Mouse (Mus musculus) limb, embryonic 13.5 days (tissue): ENCODE data around the gene Morc2a. TPM values are rescaled to one million over a fixed set of nuclear protein-coding genes. Genes with fewer than 3 reads are reported as not detected.

ENCODE experiments used
- ATAC-seq: fragments of 200-750 bp; cut with Nextera tagmentation; 2 replicates; pipeline ENCODE4 v1.8.0; 2017; ENCODE audit warnings: low read depth, moderate number of reproducible peaks, moderate TSS enrichment; ENCODE audit not compliant: low FRiP score
- H3K27ac ChIP-seq: fragments of 300-500 bp; sonication (generic); 2 replicates; pipeline ENCODE4 v1.5.1; 2015; ENCODE audit warnings: inconsistent platforms, mild to moderate bottlenecking, moderate library complexity
- H3K27me3 ChIP-seq: fragments of 300-500 bp; sonication (generic); 2 replicates; pipeline ENCODE4 v1.6.1; 2015; ENCODE audit warnings: mild to moderate bottlenecking, inconsistent platforms
- H3K36me3 ChIP-seq: fragments of 300-500 bp; sonication (generic); 2 replicates; pipeline ENCODE4 v1.6.1; 2015; ENCODE audit warnings: inconsistent platforms, mild to moderate bottlenecking, moderate library complexity
- H3K4me1 ChIP-seq: fragments of 300-500 bp; sonication (generic); 2 replicates; pipeline ENCODE4 v1.6.1; 2015; ENCODE audit warnings: inconsistent platforms
- H3K4me2 ChIP-seq: fragments of 300-500 bp; sonication (generic); replicated peaks from 2 replicates; pipeline ENCODE4 v1.6.1; 2015; ENCODE audit warnings: inconsistent platforms, mild to moderate bottlenecking, moderate library complexity
- H3K4me3 ChIP-seq: fragments of 300-500 bp; sonication (generic); 2 replicates; pipeline ENCODE4 v1.5.1; 2015; ENCODE audit warnings: moderate library complexity, mild to moderate bottlenecking, inconsistent platforms
- H3K9ac ChIP-seq: fragments of 300-500 bp; sonication (generic); 2 replicates; pipeline ENCODE4 v1.6.1; 2015; ENCODE audit warnings: mild to moderate bottlenecking, inconsistent platforms
- H3K9me3 ChIP-seq: fragments of 300-500 bp; sonication (generic); 2 replicates; pipeline ENCODE4 v1.6.1; 2016; ENCODE audit warnings: inconsistent platforms
- WGBS: fragments of 180-500 bp; shearing (Covaris S2); methylation state at CpG from one replicate; pipeline ENCODE4 v1.1.7; 2015; 5-methylcytosine and 5-hydroxymethylcytosine counted together
- polyA plus RNA-seq: library from polyadenylated mRNA; unstranded; fragments of >200 nt; fragmentation: Nextera tagmentation; extraction: Ambion mirVana; gene quantifications from 2 replicates; pipeline ENCODE4 v1.2.1, GENCODE M21; 2015

The Morc2a gene
- polyA plus RNA-seq, 1 experiment from 2014 or later: 37.0 TPM

DNA sequence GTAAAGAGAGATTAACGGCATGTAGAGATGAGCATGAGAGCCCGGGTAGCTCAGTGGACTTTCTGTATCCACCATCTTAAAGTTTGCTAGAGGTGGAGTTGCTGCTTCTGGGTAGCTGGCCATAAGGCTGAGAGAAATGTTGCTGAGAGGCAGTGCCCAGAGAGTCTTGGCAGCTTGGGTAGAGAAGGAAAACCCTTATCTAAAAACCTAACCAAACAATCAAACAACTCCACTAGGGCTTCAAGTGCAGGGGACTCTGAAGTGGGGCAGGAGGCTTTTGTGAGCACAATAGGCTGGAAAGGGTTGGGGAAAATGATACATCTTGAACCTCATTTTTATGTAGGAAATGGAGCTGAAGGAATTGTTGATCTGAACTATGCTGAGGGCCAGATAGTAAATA is 37.3 kb downstream of the Morc2a start:
- ATAC-seq: no peak
- peaks cover 90% of the 10 kb centered on the region for H3K36me3 ChIP-seq
- H3K4me3 ChIP-seq: no peak overlapping the region
- no peaks in the 10 kb centered on the region for H3K9me3 ChIP-seq
- 88% methylated on average over 2 of the region's 2 CpGs for WGBS
- H3K4me2 ChIP-seq: no peak overlapping the region
- H3K27ac ChIP-seq: no peak overlapping the region
- no peak overlapping the region for H3K9ac ChIP-seq
- no peaks in the 10 kb centered on the region for H3K27me3 ChIP-seq
- H3K4me1 ChIP-seq: no peaks in the 10 kb centered on the region

- Histone ChIP-seq H3K36me3 (peaks cover 91% of the 10 kb centered on the region), H3K27me3 (no peaks in the 10 kb centered on the region), H3K4me2 (no peak overlapping the region), H3K9me3 (no peaks in the 10 kb centered on the region), H3K9ac (no peak overlapping the region), H3K4me1 (no peaks in the 10 kb centered on the region), H3K27ac (no peak overlapping the region), H3K4me3 (no peak overlapping the region)
- 91% methylated on average over 2 of the region's 2 CpGs for WGBS
- no peak for ATAC-seq
These were observed 37.9 kb downstream of the Morc2a start for GRCm38 (mm10) chr11:3686885-3687284.

- WGBS: 98% methylated on average over 2 of the region's 2 CpGs
- ATAC-seq: no peak
- peaks cover 72% of the 10 kb centered on the region for H3K36me3 ChIP-seq
- H3K9me3 ChIP-seq: no peaks in the 10 kb centered on the region
- no peak overlapping the region for H3K27ac ChIP-seq
- H3K4me1 ChIP-seq: no peaks in the 10 kb centered on the region
- no peak overlapping the region for H3K4me3 ChIP-seq
- no peak overlapping the region for H3K9ac ChIP-seq
- H3K27me3 ChIP-seq: no peaks in the 10 kb centered on the region
- H3K4me2 ChIP-seq: no peak overlapping the region
These were observed 42.8 kb downstream of the Morc2a start for GRCm38 (mm10) chr11:3691746-3692145.

GRCm38 (mm10) chr11:3696086-3696616 is 47.2 kb downstream of the Morc2a start:
- Histone ChIP-seq H3K9me3 (no peaks in the 10 kb centered on the region), H3K36me3 (peaks cover 32% of the 10 kb centered on the region), H3K4me3 (no peak overlapping the region), H3K4me2 (no peak overlapping the region), H3K27ac (no peak overlapping the region), H3K27me3 (no peaks in the 10 kb centered on the region), H3K9ac (no peak overlapping the region), H3K4me1 (no peaks in the 10 kb centered on the region)
- no peak for ATAC-seq
- 87% methylated on average over 5 of the region's 5 CpGs for WGBS

DNA sequence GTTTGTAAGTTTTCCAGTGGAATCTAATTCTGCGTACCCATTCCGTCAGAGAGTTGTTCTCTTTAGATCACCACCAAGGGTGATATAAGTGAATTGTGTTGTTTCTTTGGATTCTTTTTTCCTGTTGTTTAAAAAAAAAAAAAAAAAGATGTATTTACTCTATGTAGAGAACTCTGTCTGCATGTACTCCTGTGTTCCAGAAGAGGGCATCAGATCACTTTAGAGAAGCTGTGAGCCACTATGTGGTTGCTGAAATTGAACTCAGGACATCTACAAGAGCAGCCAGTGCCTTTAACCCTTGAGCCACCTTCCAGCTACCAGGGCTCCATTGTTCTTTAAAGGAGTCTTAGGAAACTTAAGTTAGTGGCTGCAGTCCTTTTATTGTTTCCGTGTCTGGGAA is 48.5 kb downstream of the Morc2a start:
- ATAC-seq: no peak
- Histone ChIP-seq H3K27ac (no peak overlapping the region), H3K4me1 (no peaks in the 10 kb centered on the region)

DNA sequence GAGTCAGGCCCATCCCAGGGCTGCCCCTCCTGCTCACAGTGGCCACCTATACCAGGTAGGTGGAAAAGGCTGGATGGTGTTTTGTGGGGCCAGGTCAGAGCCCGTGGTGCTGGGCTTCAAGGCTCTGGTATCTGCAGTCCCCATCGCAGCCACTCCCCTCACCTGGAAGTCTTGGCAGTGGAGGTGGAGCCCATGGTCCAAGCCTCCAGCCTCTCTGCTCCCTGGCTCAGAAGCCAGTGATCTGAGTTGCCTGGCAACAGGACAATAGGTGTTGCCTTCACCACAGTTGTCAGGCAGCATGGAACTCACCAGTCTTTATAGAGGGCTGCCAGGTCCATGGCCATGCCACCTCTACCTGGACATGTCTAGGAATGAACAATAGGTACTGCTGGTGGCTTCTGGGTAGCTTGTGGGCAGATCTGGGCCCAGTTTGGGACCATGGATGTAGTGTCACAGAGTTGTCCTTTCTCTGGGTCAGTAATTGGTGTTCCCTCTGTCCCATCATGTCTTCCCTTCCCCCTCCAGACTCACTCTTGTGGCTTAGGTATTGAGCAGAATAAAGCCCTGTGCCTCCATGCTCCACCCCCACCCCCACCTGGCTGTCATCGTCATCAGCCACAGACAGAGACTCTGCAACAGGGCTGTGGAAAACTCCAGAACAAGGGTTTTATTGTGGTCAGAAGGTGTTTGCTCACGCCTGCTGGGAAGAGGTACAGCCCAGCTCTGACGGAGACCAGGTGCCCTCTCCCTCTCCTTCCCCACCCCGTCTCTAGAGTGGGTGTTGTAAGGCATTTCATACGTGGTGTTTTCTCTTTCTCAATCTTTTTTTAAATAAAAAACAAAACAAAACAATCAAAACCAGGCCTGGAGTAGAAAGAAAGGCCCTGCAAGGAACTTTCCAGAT is 54.4 kb downstream of the Morc2a start:
- Histone ChIP-seq H3K36me3 (0 out of 2 replicates have a peak, but pooled peaks cover 3% of the 10 kb centered on the region), H3K4me3 (no peak overlapping the region), H3K9me3 (no peaks in the 10 kb centered on the region), H3K4me2 (no peak overlapping the region), H3K27ac (peak overlapping the region; percentile 39; the same call in 1 of the 2 replicates), H3K27me3 (peaks cover 9% of the 10 kb centered on the region; the same call in 1 of the 2 replicates), H3K9ac (no peak overlapping the region), H3K4me1 (peaks cover 19% of the 10 kb centered on the region)
- 50% methylated on average over 7 of the region's 7 CpGs for WGBS
- no peak for ATAC-seq

More for the DNA sequence above, 48.5 kb downstream of the Morc2a start:
- 85% methylated on average over 3 of the region's 3 CpGs for WGBS
- Histone ChIP-seq H3K4me2 (no peak overlapping the region), H3K27me3 (no peaks in the 10 kb centered on the region), H3K9me3 (no peaks in the 10 kb centered on the region), H3K4me3 (no peak overlapping the region), H3K9ac (no peak overlapping the region), H3K36me3 (peaks cover 19% of the 10 kb centered on the region)

- no peak for ATAC-seq
- peaks cover 9% of the 10 kb centered on the region; the same call in 1 of the 2 replicates for H3K27me3 ChIP-seq
- no peaks in the 10 kb centered on the region for H3K9me3 ChIP-seq
- H3K4me2 ChIP-seq: no peak overlapping the region
- WGBS: 75% methylated on average over 8 of the region's 8 CpGs
- peaks cover 19% of the 10 kb centered on the region for H3K4me1 ChIP-seq
- no peak overlapping the region for H3K9ac ChIP-seq
- no peak overlapping the region; the same call in 1 of the 2 replicates for H3K27ac ChIP-seq
- H3K36me3 ChIP-seq: 0 out of 2 replicates have a peak, but pooled peaks cover 3% of the 10 kb centered on the region
- H3K4me3 ChIP-seq: no peak overlapping the region
These were observed 55.4 kb downstream of the Morc2a start for GRCm38 (mm10) chr11:3704404-3704803.

- H3K4me1 ChIP-seq: peaks cover 19% of the 10 kb centered on the region
- no peaks in the 10 kb centered on the region for H3K9me3 ChIP-seq
- 89% methylated on average over 8 of the region's 8 CpGs for WGBS
- H3K9ac ChIP-seq: no peak overlapping the region
- no peak overlapping the region for H3K4me3 ChIP-seq
- H3K27me3 ChIP-seq: peaks cover 9% of the 10 kb centered on the region; the same call in 1 of the 2 replicates
- H3K27ac ChIP-seq: no peak overlapping the region
- no peak overlapping the region for H3K4me2 ChIP-seq
- no peaks in the 10 kb centered on the region for H3K36me3 ChIP-seq
- ATAC-seq: no peak
These were observed 58.1 kb downstream of the Morc2a start for GRCm38 (mm10) chr11:3707057-3707456.

GRCm38 (mm10) chr11:3710203-3710602 is 61.2 kb downstream of the Morc2a start:
- 82% methylated on average over 14 of the region's 14 CpGs for WGBS
- H3K9ac ChIP-seq: no peak overlapping the region
- H3K36me3 ChIP-seq: no peaks in the 10 kb centered on the region
- no peaks in the 10 kb centered on the region for H3K9me3 ChIP-seq
- peaks cover 2% of the 10 kb centered on the region for H3K4me1 ChIP-seq
- ATAC-seq: no peak
- no peak overlapping the region for H3K27ac ChIP-seq
- no peak overlapping the region for H3K4me2 ChIP-seq
- peaks cover 3% of the 10 kb centered on the region; the same call in 1 of the 2 replicates for H3K27me3 ChIP-seq
- H3K4me3 ChIP-seq: no peak overlapping the region

DNA sequence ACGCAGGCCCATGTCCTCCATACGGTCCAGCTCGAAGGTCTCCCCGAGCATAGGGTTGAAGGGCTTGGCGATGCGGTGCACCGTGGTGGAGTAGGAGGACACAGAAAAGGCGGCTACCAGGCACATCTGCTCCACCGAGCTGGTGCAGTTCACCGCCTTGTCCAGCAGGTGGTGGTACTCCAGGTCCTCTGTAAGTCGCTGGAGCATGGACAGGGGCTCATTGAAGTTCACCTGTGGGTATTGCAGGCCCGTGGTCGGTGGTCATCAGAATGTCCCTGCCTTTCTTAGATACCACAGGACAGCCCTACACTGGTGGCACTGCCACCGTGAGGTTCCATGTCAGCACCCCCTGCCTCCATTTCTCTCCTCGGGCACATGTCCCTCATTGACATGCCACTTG is 65.5 kb downstream of the Morc2a start:
- Histone ChIP-seq H3K36me3 (no peaks in the 10 kb centered on the region), H3K4me3 (no peak overlapping the region), H3K9me3 (no peaks in the 10 kb centered on the region), H3K9ac (no peak overlapping the region), H3K27me3 (no peaks in the 10 kb centered on the region), H3K4me2 (no peak overlapping the region), H3K27ac (no peak overlapping the region), H3K4me1 (no peaks in the 10 kb centered on the region)
- ATAC-seq: no peak
- WGBS: 33% methylated on average over 15 of the region's 15 CpGs

DNA sequence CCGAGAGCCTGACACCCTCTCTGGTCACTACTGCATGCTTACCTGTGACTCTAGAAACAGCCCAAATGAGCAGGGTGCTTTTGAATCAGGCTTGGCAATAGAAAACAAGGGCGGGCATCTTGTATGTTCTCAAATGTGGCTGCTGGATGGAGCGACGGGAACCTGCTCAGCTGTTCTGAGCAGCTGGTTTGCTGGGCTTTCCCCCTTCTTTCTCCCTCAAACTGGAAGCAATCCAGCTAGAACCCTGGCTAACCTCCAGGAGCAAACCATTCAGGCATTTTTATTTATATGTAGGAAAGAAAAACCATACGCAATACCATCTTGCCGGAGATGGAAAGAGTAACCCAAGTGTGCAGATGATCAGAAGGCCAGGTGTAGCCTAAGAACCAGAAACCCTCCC is 67.7 kb downstream of the Morc2a start:
- H3K4me2 ChIP-seq: no peak overlapping the region
- ATAC-seq: no peak
- no peaks in the 10 kb centered on the region for H3K4me1 ChIP-seq
- H3K4me3 ChIP-seq: no peak overlapping the region
- H3K27ac ChIP-seq: no peak overlapping the region
- no peaks in the 10 kb centered on the region for H3K36me3 ChIP-seq
- 77% methylated on average over 6 of the region's 6 CpGs for WGBS
- no peak overlapping the region for H3K9ac ChIP-seq
- H3K27me3 ChIP-seq: no peaks in the 10 kb centered on the region
- H3K9me3 ChIP-seq: no peaks in the 10 kb centered on the region

- no peaks in the 10 kb centered on the region for H3K4me1 ChIP-seq
- no peaks in the 10 kb centered on the region for H3K9me3 ChIP-seq
- H3K4me2 ChIP-seq: no peak overlapping the region
- no peak for ATAC-seq
- H3K27ac ChIP-seq: no peak overlapping the region
- no peak overlapping the region for H3K4me3 ChIP-seq
- H3K9ac ChIP-seq: no peak overlapping the region
- no peaks in the 10 kb centered on the region for H3K27me3 ChIP-seq
- WGBS: 40% methylated on average over 3 of the region's 3 CpGs
- H3K36me3 ChIP-seq: no peaks in the 10 kb centered on the region
These were observed 73.0 kb downstream of the Morc2a start for GRCm38 (mm10) chr11:3722036-3722435.
